Mouse (Mus musculus) adrenal gland, adult 10 weeks (tissue): Measurements from ENCODE around the gene Ass1. TPM values are rescaled to one million over a fixed set of nuclear protein-coding genes. Genes with fewer than 3 reads are reported as not detected.

Experiments used
- polyA plus RNA-seq: library from polyadenylated mRNA; stranded (reverse); fragments of 350-450 nt; fragmentation: Illumina TruSeq; extraction: RNeasy Lipid Tissue Mini Kit (QIAGEN cat#74804); gene quantifications from one replicate; pipeline ENCODE4 v1.2.3, GENCODE M21; 2014; ENCODE audit warnings: low read depth, low replicate concordance

Ass1 gene
- polyA plus RNA-seq = 2.6 TPM

GRCm38 (mm10) chr2:31469931-31470682 lies at the start of gene Ass1:
TSS of gene Ass1 (plus strand) at chr2:31470207.

Other genes with a start within 250 kb of the Ass1 start
- gene Ncs1, start 224.4 kb upstream of the Ass1 start, polyA plus RNA-seq = 0.82 TPM
- not detected for gene Hmcn2, start 155.8 kb upstream of the Ass1 start, polyA plus RNA-seq
- gene Fubp3, start 102.4 kb downstream of the Ass1 start, polyA plus RNA-seq = 59.7 TPM
- not detected for gene Prdm12, start 169.8 kb downstream of the Ass1 start, polyA plus RNA-seq
- gene Exosc2, start 200.5 kb downstream of the Ass1 start, polyA plus RNA-seq = 13.3 TPM
- 51.7 TPM for gene Abl1, start 218.2 kb downstream of the Ass1 start, polyA plus RNA-seq